In the genomic region with DNA sequence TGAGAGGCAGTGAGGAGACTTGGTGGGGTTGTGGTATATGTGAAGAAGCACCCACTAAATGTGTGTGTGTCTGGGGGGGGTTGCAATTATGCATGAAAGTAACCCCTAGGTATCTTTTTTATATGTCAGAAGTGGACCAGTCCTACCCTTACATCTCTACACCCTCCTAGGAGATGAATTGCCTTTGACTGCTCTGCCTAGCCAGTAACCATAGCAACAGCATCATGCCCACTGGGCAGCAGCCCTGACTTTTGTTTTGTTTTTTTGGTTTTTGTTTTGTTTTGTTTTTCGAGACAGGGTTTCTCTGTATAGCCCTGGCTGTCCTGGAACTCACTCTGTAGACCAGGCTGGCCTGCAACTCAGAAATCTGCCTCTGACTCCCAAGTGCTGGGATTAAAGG, we compare ENCODE assay signal across 24 mouse cellular contexts. TPM values are rescaled to one million over a fixed set of nuclear protein-coding genes. Genes with fewer than 3 reads are reported as not detected.
A peak's percentile ranks its signal among the peaks of the same experiment; 100 is the strongest.
DNase-seq lines count a peak whose midpoint lies in the region; ATAC-seq and TF ChIP-seq lines count a peak whose summit lies in the region.
"Had no signal": no experiment of that assay in that cellular context is flagged by ENCODE, and none has a peak within 500 bp of the region (broad histone marks: within the 10 kb centered on the region; RNA-seq: fewer than 3 reads in every experiment).

No protein-coding gene starts in this region.

- intact Hi-C loops in gastrocnemius, adult 2 months (cut with DNase I) = no loop called here
- intact Hi-C loops in gastrocnemius, postnatal 36 days (cut with DNase I) = no loop called here

- no peak overlapping the region for H3K4me3 ChIP-seq in gastrocnemius, adult 2 months
- H3K4me3 ChIP-seq in hindbrain, embryonic 12.5 days = no peak overlapping the region
- no peak overlapping the region for H3K4me3 ChIP-seq in hindbrain, embryonic 14.5 days (replicated peaks; ENCODE audit: low read length)
- H3K4me3 ChIP-seq in midbrain, embryonic 16.5 days (ENCODE audit: low read depth, low read length) = no peak overlapping the region
- no peak overlapping the region for H3K4me3 ChIP-seq in kidney, embryonic 16.5 days (ENCODE audit: low read length)
- H3K4me3 ChIP-seq: embryonic facial prominence, embryonic 10.5 days; heart, embryonic 15.5 days; layer of hippocampus, adult 2 months; limb, embryonic 10.5 days; liver, embryonic 15.5 days; lung, embryonic 15.5 days; megakaryocyte, embryonic 14.5 days had no signal

- no peaks in the 10 kb centered on the region for H3K27me3 ChIP-seq in hindbrain, embryonic 12.5 days
- H3K27me3 ChIP-seq in hindbrain, embryonic 14.5 days (ENCODE audit: control insufficient read depth, insufficient read depth, low read length) = no peaks in the 10 kb centered on the region
- H3K27me3 ChIP-seq in midbrain, embryonic 16.5 days (ENCODE audit: control insufficient read depth, insufficient read depth, low read depth, low read length) = no peaks in the 10 kb centered on the region
- H3K27me3 ChIP-seq in kidney, embryonic 16.5 days (ENCODE audit: insufficient read depth, low read length) = no peaks in the 10 kb centered on the region
- H3K27me3 ChIP-seq: heart, embryonic 15.5 days; liver, embryonic 15.5 days; lung, embryonic 15.5 days; megakaryocyte, embryonic 14.5 days had no signal

- H3K4me2 ChIP-seq in hindbrain, embryonic 12.5 days (replicated peaks) = no peak overlapping the region
- H3K4me2 ChIP-seq in hindbrain, embryonic 14.5 days (replicated peaks) = no peak overlapping the region
- H3K4me2 ChIP-seq in midbrain, embryonic 16.5 days (ENCODE audit: low read length) = no peak overlapping the region
- H3K4me2 ChIP-seq in kidney, embryonic 16.5 days (replicated peaks; ENCODE audit: low read depth, low read length) = no peak overlapping the region
- H3K4me2 ChIP-seq: heart, embryonic 15.5 days; liver, embryonic 15.5 days; lung, embryonic 15.5 days had no signal

- no peak overlapping the region for H3K9ac ChIP-seq in hindbrain, embryonic 12.5 days
- H3K9ac ChIP-seq in hindbrain, embryonic 14.5 days = no peak overlapping the region
- H3K9ac ChIP-seq in midbrain, embryonic 16.5 days (ENCODE audit: low read depth, low read length) = no peak overlapping the region
- no peak overlapping the region for H3K9ac ChIP-seq in kidney, embryonic 16.5 days (replicated peaks; ENCODE audit: low read length)
- H3K9ac ChIP-seq: heart, embryonic 15.5 days; liver, embryonic 15.5 days; lung, embryonic 15.5 days had no signal

- TF ChIP-seq CTCF in gastrocnemius, adult 2 months (IDR thresholded peaks at IDR 0.05) = no peak

- DNase-seq in gastrocnemius, adult 2 months = peak; percentile 2
- DNase-seq in gastrocnemius, postnatal 36 days = no peak
- DNase-seq in hindbrain, embryonic 14.5 days (ENCODE audit: low spot score) = no peak
- DNase-seq in thymus, postnatal 25 days = no peak
- DNase-seq: adrenal gland, adult 2 months; cerebellum, adult 11 months; cerebellum, adult 9-11 months; gastrocnemius, postnatal 25 days; heart, postnatal 4 days; kidney, adult 9 months; kidney, postnatal 25 days; liver; lung, postnatal 36 days had no signal

- WGBS in hindbrain, embryonic 12.5 days = 44% methylated on average over 1 of the region's 1 CpGs
- 17% methylated on average over 1 of the region's 1 CpGs for WGBS in hindbrain, embryonic 14.5 days
- WGBS in midbrain, embryonic 16.5 days = 27% methylated on average over 1 of the region's 1 CpGs
- 59% methylated on average over 1 of the region's 1 CpGs for WGBS in kidney, embryonic 16.5 days

- H3K36me3 ChIP-seq in hindbrain, embryonic 12.5 days = no peaks in the 10 kb centered on the region
- no peaks in the 10 kb centered on the region for H3K36me3 ChIP-seq in hindbrain, embryonic 14.5 days (replicated peaks; ENCODE audit: control insufficient read depth, insufficient read depth)
- H3K36me3 ChIP-seq in midbrain, embryonic 16.5 days (ENCODE audit: control insufficient read depth, insufficient read depth, low read length) = no peaks in the 10 kb centered on the region
- no peaks in the 10 kb centered on the region for H3K36me3 ChIP-seq in kidney, embryonic 16.5 days (ENCODE audit: insufficient read depth, low read length)
- H3K36me3 ChIP-seq: embryonic facial prominence, embryonic 10.5 days; heart, embryonic 15.5 days; limb, embryonic 10.5 days; liver, embryonic 15.5 days; lung, embryonic 15.5 days had no signal

- peak; percentile 59 for ATAC-seq in hindbrain, embryonic 12.5 days (ENCODE audit: low FRiP score)
- peak; percentile 43; the same call in 1 of the 2 replicates for ATAC-seq in hindbrain, embryonic 14.5 days (ENCODE audit: low FRiP score)
- peak; percentile 71; the same call in 1 of the 2 replicates for ATAC-seq in midbrain, embryonic 16.5 days
- no peak for ATAC-seq in kidney, embryonic 16.5 days (ENCODE audit: low FRiP score, low TSS enrichment)
- ATAC-seq: intestine, embryonic 16.5 days had no signal

- no peak overlapping the region for H3K27ac ChIP-seq in gastrocnemius, adult 2 months
- peak overlapping the region; percentile 5; the same call in 1 of the 2 replicates for H3K27ac ChIP-seq in hindbrain, embryonic 12.5 days
- no peak overlapping the region for H3K27ac ChIP-seq in hindbrain, embryonic 14.5 days
- H3K27ac ChIP-seq in midbrain, embryonic 16.5 days (ENCODE audit: low read length) = peak overlapping the region; percentile 59
- no peak overlapping the region for H3K27ac ChIP-seq in kidney, embryonic 16.5 days (ENCODE audit: low read length)
- H3K27ac ChIP-seq: embryonic facial prominence, embryonic 10.5 days; heart, embryonic 15.5 days; layer of hippocampus, adult 2 months; limb, embryonic 10.5 days; liver, embryonic 15.5 days; lung, embryonic 15.5 days had no signal

- peaks cover 15% of the 10 kb centered on the region; the same call in 1 of the 2 replicates for H3K4me1 ChIP-seq in hindbrain, embryonic 12.5 days
- peaks cover 2% of the 10 kb centered on the region; the same call in 1 of the 2 replicates for H3K4me1 ChIP-seq in hindbrain, embryonic 14.5 days (replicated peaks; ENCODE audit: control insufficient read depth, insufficient read depth, low read length)
- H3K4me1 ChIP-seq in midbrain, embryonic 16.5 days (ENCODE audit: control insufficient read depth, insufficient read depth, low read length) = peaks cover 9% of the 10 kb centered on the region
- H3K4me1 ChIP-seq in kidney, embryonic 16.5 days (ENCODE audit: insufficient read depth, low read length) = no peaks in the 10 kb centered on the region
- H3K4me1 ChIP-seq: limb, embryonic 10.5 days; lung, embryonic 15.5 days had no signal

- H3K9me3 ChIP-seq in hindbrain, embryonic 12.5 days (replicated peaks) = no peaks in the 10 kb centered on the region
- H3K9me3 ChIP-seq in hindbrain, embryonic 14.5 days (ENCODE audit: control insufficient read depth, low read length) = no peaks in the 10 kb centered on the region
- H3K9me3 ChIP-seq in midbrain, embryonic 16.5 days (replicated peaks; ENCODE audit: control insufficient read depth, low read length, poor library complexity, severe bottlenecking) = peaks cover 2% of the 10 kb centered on the region; the same call in 1 of the 2 replicates
- peaks cover 4% of the 10 kb centered on the region; the same call in 1 of the 2 replicates for H3K9me3 ChIP-seq in kidney, embryonic 16.5 days (ENCODE audit: low read length)
- H3K9me3 ChIP-seq: heart, embryonic 15.5 days; limb, embryonic 10.5 days; liver, embryonic 15.5 days; lung, embryonic 15.5 days had no signal

RNA-seq across cellular contexts. Expression of a gene that starts 10.2 kb away (rescaled TPM):
- 1 to 10 TPM; 5.4 to 6.9 TPM for total RNA-seq in gastrocnemius, adult 2 months (2021)
- total RNA-seq in gastrocnemius, postnatal 36 days (2021) = 1 to 10 TPM; 5.6 to 7.9 TPM
- 55.1 and 59.7 TPM in 2 replicates for polyA plus RNA-seq in hindbrain, embryonic 12.5 days (2016; fragmentation: Nextera tagmentation; extraction: Ambion mirVana)
- polyA plus RNA-seq in hindbrain, embryonic 14.5 days (2014; fragmentation: Nextera tagmentation; extraction: Ambion mirVana) = 51.1 and 58.7 TPM in 2 replicates
- 33.5 and 36.6 TPM in 2 replicates for polyA plus RNA-seq in midbrain, embryonic 16.5 days (2015; fragmentation: Nextera tagmentation; extraction: Ambion mirVana)
- polyA plus RNA-seq in kidney, embryonic 16.5 days (2015; fragmentation: Nextera tagmentation; extraction: Ambion mirVana) = 26.0 and 32.1 TPM in 2 replicates

RNA-seq across cellular contexts. Expression of a gene that starts 19.0 kb away (rescaled TPM):
- 10 to 100 TPM; 22.4 to 26.2 TPM for total RNA-seq in gastrocnemius, adult 2 months (2021)
- 10 to 100 TPM; 20.8 to 25.2 TPM for total RNA-seq in gastrocnemius, postnatal 36 days (2021)
- polyA plus RNA-seq in hindbrain, embryonic 12.5 days (2016; fragmentation: Nextera tagmentation; extraction: Ambion mirVana) = 11.0 and 14.8 TPM in 2 replicates
- polyA plus RNA-seq in hindbrain, embryonic 14.5 days (2014; fragmentation: Nextera tagmentation; extraction: Ambion mirVana) = 11.0 and 11.7 TPM in 2 replicates
- 10.4 and 11.6 TPM in 2 replicates for polyA plus RNA-seq in midbrain, embryonic 16.5 days (2015; fragmentation: Nextera tagmentation; extraction: Ambion mirVana)
- polyA plus RNA-seq in kidney, embryonic 16.5 days (2015; fragmentation: Nextera tagmentation; extraction: Ambion mirVana) = 11.0 and 11.2 TPM in 2 replicates

RNA-seq across cellular contexts. Expression of a gene that starts 19.1 kb away (rescaled TPM):
- total RNA-seq in gastrocnemius, adult 2 months (2021) = under 1 TPM; 0.20 to 0.39 TPM
- total RNA-seq in gastrocnemius, postnatal 36 days (2021) = under 1 TPM in 1 of 2 experiments, not detected in 1; 0.17 TPM
- 19.5 and 20.1 TPM in 2 replicates for polyA plus RNA-seq in hindbrain, embryonic 12.5 days (2016; fragmentation: Nextera tagmentation; extraction: Ambion mirVana)
- 7.9 and 8.3 TPM in 2 replicates for polyA plus RNA-seq in hindbrain, embryonic 14.5 days (2014; fragmentation: Nextera tagmentation; extraction: Ambion mirVana)
- polyA plus RNA-seq in midbrain, embryonic 16.5 days (2015; fragmentation: Nextera tagmentation; extraction: Ambion mirVana) = 11.6 and 13.1 TPM in 2 replicates
- 24.8 and 31.8 TPM in 2 replicates for polyA plus RNA-seq in kidney, embryonic 16.5 days (2015; fragmentation: Nextera tagmentation; extraction: Ambion mirVana)

RNA-seq across cellular contexts. Expression of a gene that starts 22.9 kb away (rescaled TPM):
- 10 to 100 TPM; 43.5 to 58.6 TPM for total RNA-seq in gastrocnemius, adult 2 months (2021)
- total RNA-seq in gastrocnemius, postnatal 36 days (2021) = 10 to 100 TPM; 52.2 to 55.6 TPM
- polyA plus RNA-seq in hindbrain, embryonic 12.5 days (2016; fragmentation: Nextera tagmentation; extraction: Ambion mirVana) = 81.8 and 82.9 TPM in 2 replicates
- polyA plus RNA-seq in hindbrain, embryonic 14.5 days (2014; fragmentation: Nextera tagmentation; extraction: Ambion mirVana) = 67.6 and 72.8 TPM in 2 replicates
- polyA plus RNA-seq in midbrain, embryonic 16.5 days (2015; fragmentation: Nextera tagmentation; extraction: Ambion mirVana) = 55.4 and 74.1 TPM in 2 replicates
- polyA plus RNA-seq in kidney, embryonic 16.5 days (2015; fragmentation: Nextera tagmentation; extraction: Ambion mirVana) = 126 and 129 TPM in 2 replicates

RNA-seq across cellular contexts. Expression of a gene that starts 27.1 kb away (rescaled TPM):
- under 1 TPM; 0.05 to 0.45 TPM for total RNA-seq in gastrocnemius, adult 2 months (2021)
- under 1 TPM; 0.20 to 0.28 TPM for total RNA-seq in gastrocnemius, postnatal 36 days (2021)
- 20.9 and 22.2 TPM in 2 replicates for polyA plus RNA-seq in hindbrain, embryonic 12.5 days (2016; fragmentation: Nextera tagmentation; extraction: Ambion mirVana)
- 14.2 and 18.8 TPM in 2 replicates for polyA plus RNA-seq in hindbrain, embryonic 14.5 days (2014; fragmentation: Nextera tagmentation; extraction: Ambion mirVana)
- 67.2 and 67.5 TPM in 2 replicates for polyA plus RNA-seq in midbrain, embryonic 16.5 days (2015; fragmentation: Nextera tagmentation; extraction: Ambion mirVana)
- 2.1 and 2.2 TPM in 2 replicates for polyA plus RNA-seq in kidney, embryonic 16.5 days (2015; fragmentation: Nextera tagmentation; extraction: Ambion mirVana)

Comparison
In these comparisons a context has a peak if more than half of its experiments do, and no peak if none do; other contexts are left out.
1. H3K27ac ChIP-seq: peak in hindbrain, embryonic 12.5 days (single experiment) and midbrain, embryonic 16.5 days (single experiment); none in gastrocnemius, adult 2 months (single experiment), hindbrain, embryonic 14.5 days (single experiment) and kidney, embryonic 16.5 days (single experiment).